19 mouse cellular contexts compared by ENCODE assay signal in the genomic region with DNA sequence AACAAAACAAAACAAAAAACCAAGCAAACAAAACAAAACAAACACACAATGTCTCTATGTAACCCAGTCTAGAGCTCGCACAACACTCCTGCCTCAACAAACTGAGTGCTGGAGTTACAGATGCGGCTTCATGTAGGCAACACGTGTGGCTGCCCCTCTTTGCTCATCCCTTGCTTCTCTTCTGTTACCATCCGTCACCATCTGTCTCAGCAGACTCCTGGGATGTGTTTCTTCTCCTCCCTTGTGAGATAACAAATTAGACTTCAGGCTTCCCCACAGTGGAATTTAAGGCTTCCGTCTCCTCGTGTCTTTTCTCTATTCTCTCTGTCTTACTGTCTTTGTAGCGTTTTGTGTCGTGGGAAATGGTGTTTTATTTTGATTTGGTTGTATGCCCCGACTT.
"Had no signal": no experiment of that assay in that cellular context is flagged by ENCODE, and none has a peak within 500 bp of the region (broad histone marks: within the 10 kb centered on the region; RNA-seq: fewer than 3 reads in every experiment).

No protein-coding gene starts in this region.

- H3K9ac ChIP-seq: liver, embryonic 14.5 days; lung, embryonic 14.5 days; midbrain, embryonic 13.5 days; neural tube, embryonic 13.5 days; neural tube, embryonic 15.5 days had no signal

- H3K9me3 ChIP-seq: midbrain, embryonic 10.5 days; midbrain, embryonic 13.5 days; neural tube, embryonic 13.5 days; neural tube, embryonic 15.5 days had no signal

- H3K27me3 ChIP-seq: midbrain, embryonic 13.5 days; neural tube, embryonic 13.5 days; neural tube, embryonic 15.5 days had no signal

- H3K4me2 ChIP-seq: lung, embryonic 14.5 days; midbrain, embryonic 13.5 days; neural tube, embryonic 13.5 days; neural tube, embryonic 15.5 days had no signal

- ATAC-seq: midbrain, embryonic 13.5 days; midbrain, embryonic 16.5 days had no signal

- H3K27ac ChIP-seq: liver, embryonic 14.5 days; midbrain, embryonic 10.5 days; midbrain, embryonic 13.5 days; neural tube, embryonic 13.5 days; neural tube, embryonic 15.5 days had no signal

- H3K4me3 ChIP-seq: midbrain, embryonic 10.5 days; midbrain, embryonic 13.5 days; myocyte; neural tube, embryonic 13.5 days; neural tube, embryonic 15.5 days had no signal

- H3K4me1 ChIP-seq: midbrain, embryonic 10.5 days had no signal

- H3K36me3 ChIP-seq: midbrain, embryonic 10.5 days; midbrain, embryonic 13.5 days; neural tube, embryonic 13.5 days; neural tube, embryonic 15.5 days had no signal

- DNase-seq: lung, adult 18-20 months; lung, embryonic 14.5 days; lung, postnatal 10 days; lung, postnatal 4 days; retina, postnatal 1 day; right cerebral cortex, adult 18-20 months; right cerebral cortex, postnatal 25 days; right cerebral cortex, postnatal 4 days; spleen, adult 18-20 months; thymus, adult 18-20 months; thymus, postnatal 14 days; thymus, postnatal 36 days had no signal
